Comparison of ENCODE assay signal across 11 mouse cellular contexts in the genomic region with DNA sequence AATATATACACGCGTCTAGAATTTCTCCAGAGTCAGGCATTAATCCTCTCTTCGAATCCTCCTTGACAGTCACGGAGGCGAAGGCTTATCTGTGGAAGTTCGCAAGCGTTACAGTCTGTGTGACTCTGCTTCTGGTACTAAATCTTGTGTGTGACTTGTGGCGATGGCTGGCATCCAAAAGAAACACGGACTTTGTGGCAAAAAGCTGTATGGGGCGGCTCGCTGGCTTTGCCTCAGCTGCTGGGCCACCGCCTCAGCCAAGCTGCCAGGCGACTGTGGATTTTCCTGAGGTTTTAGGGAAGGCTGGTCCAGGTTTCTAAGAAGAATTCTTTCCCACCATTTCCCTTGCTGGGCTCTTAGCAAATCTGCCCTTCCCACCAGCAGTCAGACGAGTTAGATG. TPM values are rescaled to one million over a fixed set of nuclear protein-coding genes. Genes with fewer than 3 reads are reported as not detected.
DNase-seq lines count a peak whose midpoint lies in the region; ATAC-seq and TF ChIP-seq lines count a peak whose summit lies in the region.
"Had no signal": no experiment of that assay in that cellular context is flagged by ENCODE, and none has a peak within 500 bp of the region (broad histone marks: within the 10 kb centered on the region; RNA-seq: fewer than 3 reads in every experiment).

No protein-coding gene starts in this region.

- no peaks in the 10 kb centered on the region for H3K9me3 ChIP-seq in heart, embryonic 16.5 days (replicated peaks; ENCODE audit: control insufficient read depth, low read length)

- no peak for ATAC-seq in heart, embryonic 16.5 days (replicated peaks; ENCODE audit: extremely low read depth, insufficient read depth, low FRiP score)
- ATAC-seq in Patski, result peak; percentile 70
- peak; percentile 64 to 69 for ATAC-seq in hematopoietic stem cell, adult 5-6 weeks (replicated peaks in 1 of 2; ENCODE audit: insufficient read depth in 1 of 2, low FRiP score in 2 of 2, low TSS enrichment in 1 of 2, low read depth in 1 of 2, poor library complexity in 2 of 2, severe bottlenecking in 2 of 2)
- no peak for ATAC-seq in CD4-positive, CD25-positive, alpha-beta regulatory T cell, adult 4 months
- ATAC-seq: activated CD4-positive, CD25-positive, alpha-beta regulatory T cell, adult 4 months had no signal

- in situ Hi-C loops in Patski (cut with MboI; ENCODE audit: low pct_unique_long_range_greater_than_20kb), result loop anchor here (5.0 kb wide), 2 partner anchors 174 to 209 kb away; no protein-coding TSS in a partner anchor

- H3K4me2 ChIP-seq in heart, embryonic 16.5 days (ENCODE audit: low read depth, low read length), result 0 out of 2 replicates have a peak overlapping the region, but pooled peaks have one; percentile 7

- DNase-seq in heart, adult 8-10 months (ENCODE audit: low spot score), result no peak
- no peak for DNase-seq in Patski (ENCODE audit: low read depth, low spot score)
- DNase-seq in lung, postnatal 10 days, result peak; percentile 44
- DNase-seq in retina, postnatal 1 day, result no peak
- no peak for DNase-seq in cerebellum, adult 18-20 months

- no peaks in the 10 kb centered on the region for H3K36me3 ChIP-seq in heart, embryonic 16.5 days (ENCODE audit: control insufficient read depth, insufficient read depth)

- no peak overlapping the region for H3K27ac ChIP-seq in heart, embryonic 16.5 days (ENCODE audit: low read length)

- POLR2A ChIA-PET in Patski (lab: Charles Lee), result interaction anchor here (0.7 kb wide), 1 partner anchor 20 kb away, joined by 3 read pairs; no protein-coding TSS in a partner anchor

- no peak for TF ChIP-seq CTCF in Patski (IDR thresholded peaks at IDR 0.05)

- WGBS in heart, embryonic 16.5 days, result 54% methylated on average over 14 of the region's 14 CpGs

- H3K9ac ChIP-seq in heart, embryonic 16.5 days (ENCODE audit: low read length), result no peak overlapping the region

- H3K4me1 ChIP-seq in heart, embryonic 16.5 days (ENCODE audit: control insufficient read depth, insufficient read depth, low read length), result peaks cover 4% of the 10 kb centered on the region; the same call in 1 of the 2 replicates

- CTCF ChIA-PET in Patski (lab: Charles Lee), result interaction anchor here (0.6 to 11.4 kb wide), 15 partner anchors 13 to 208 kb away, joined by 3 to 109 read pairs (median 4); a partner anchor contains a TSS

- no peaks in the 10 kb centered on the region for H3K27me3 ChIP-seq in heart, embryonic 16.5 days (ENCODE audit: control insufficient read depth, insufficient read depth, low read length)
- H3K27me3 ChIP-seq in Patski, result no peaks in the 10 kb centered on the region
- H3K27me3 ChIP-seq: CH12.LX had no signal

- H3K4me3 ChIP-seq in heart, embryonic 16.5 days (ENCODE audit: low read length), result no peak overlapping the region

RNA-seq across cellular contexts. Expression of a gene that starts 21.1 kb away (rescaled TPM):
- 1.2 and 2.5 TPM in 2 replicates for polyA plus RNA-seq in heart, embryonic 16.5 days (2015; fragmentation: Nextera tagmentation; extraction: Ambion mirVana)
- total RNA-seq in heart, adult 8-10 months (2022), result under 1 TPM in 1 of 4 experiments, not detected in 3; 0.17 TPM
- 0.24 TPM for polyA plus RNA-seq in Patski (2021)
- not detected in 2 replicates for total RNA-seq in hematopoietic stem cell, adult 5-6 weeks (2017)
- not detected for polyA plus RNA-seq in CD4-positive, CD25-positive, alpha-beta regulatory T cell, adult 4 months (2017; shearing (Covaris generic))
- total RNA-seq: CH12.LX; monocyte, adult 5-6 weeks had no signal
- polyA plus RNA-seq: activated CD4-positive, CD25-positive, alpha-beta regulatory T cell, adult 4 months had no signal

Comparison
In these comparisons a context has a peak if more than half of its experiments do, and no peak if none do; other contexts are left out.
1. ATAC-seq: peak in Patski (single experiment) and hematopoietic stem cell, adult 5-6 weeks (2 of 2); none in heart, embryonic 16.5 days (single experiment) and CD4-positive, CD25-positive, alpha-beta regulatory T cell, adult 4 months (single experiment).